Mouse (Mus musculus): ENCODE measurements around the gene Rin2.

The Rin2 gene

GRCm38 (mm10) chr2:145737196-145737595, 62.2 kb downstream of the Rin2 start:
- no peak for DNase-seq

- DNase-seq, result no peak
These were observed 65.7 kb downstream of the Rin2 start for GRCm38 (mm10) chr2:145740729-145741128.

- DNase-seq, result no peak
These were observed 68.0 kb downstream of the Rin2 start for GRCm38 (mm10) chr2:145742795-145743710.

- DNase-seq, result no peak
These were observed 71.4 kb downstream of the Rin2 start for GRCm38 (mm10) chr2:145746406-145746805.

- no peak for DNase-seq
These were observed 74.6 kb downstream of the Rin2 start for GRCm38 (mm10) chr2:145749645-145750044.

GRCm38 (mm10) chr2:145752572-145752971, 77.6 kb downstream of the Rin2 start:
- no peak for DNase-seq

- DNase-seq, result no peak
These were observed 79.0 kb downstream of the Rin2 start for GRCm38 (mm10) chr2:145753973-145754372.

- DNase-seq, result no peak
These were observed 81.1 kb downstream of the Rin2 start for GRCm38 (mm10) chr2:145755864-145756822.

- no peak for DNase-seq
These were observed 85.1 kb downstream of the Rin2 start for GRCm38 (mm10) chr2:145760121-145760520.

GRCm38 (mm10) chr2:145761436-145761835, 86.4 kb downstream of the Rin2 start:
- DNase-seq, result no peak

- no peak for DNase-seq
These were observed 94.9 kb downstream of the Rin2 start for GRCm38 (mm10) chr2:145769964-145770363.

GRCm38 (mm10) chr2:145770730-145771536, 95.9 kb downstream of the Rin2 start:
- no peak for DNase-seq

- no peak for DNase-seq
These were observed 108.2 kb downstream of the Rin2 start for GRCm38 (mm10) chr2:145783247-145783646.

GRCm38 (mm10) chr2:145784246-145784935, 109.4 kb downstream of the Rin2 start:
- no peak for DNase-seq

GRCm38 (mm10) chr2:145784964-145785363, 109.9 kb downstream of the Rin2 start:
- no peak for DNase-seq

- DNase-seq, result no peak
These were observed 111.0 kb downstream of the Rin2 start for GRCm38 (mm10) chr2:145785758-145786617.

GRCm38 (mm10) chr2:145786618-145786932, 111.6 kb downstream of the Rin2 start:
- no peak for DNase-seq

- no peak for DNase-seq
These were observed 112.5 kb downstream of the Rin2 start for GRCm38 (mm10) chr2:145787486-145787885.

GRCm38 (mm10) chr2:145788562-145789346, 113.7 kb downstream of the Rin2 start:
- DNase-seq, result no peak

- no peak for DNase-seq
These were observed 118.7 kb downstream of the Rin2 start for GRCm38 (mm10) chr2:145793702-145794101.
